Mouse (Mus musculus) 3T3-L1 (cell line): ENCODE results near the gene Heatr3.

Experiments used
- DNase-seq: peaks from one replicate; pipeline ENCODE4 v3.0.0-alpha.2; 2015; ENCODE audit warnings: low read depth, low spot score

The Heatr3 gene

DNA sequence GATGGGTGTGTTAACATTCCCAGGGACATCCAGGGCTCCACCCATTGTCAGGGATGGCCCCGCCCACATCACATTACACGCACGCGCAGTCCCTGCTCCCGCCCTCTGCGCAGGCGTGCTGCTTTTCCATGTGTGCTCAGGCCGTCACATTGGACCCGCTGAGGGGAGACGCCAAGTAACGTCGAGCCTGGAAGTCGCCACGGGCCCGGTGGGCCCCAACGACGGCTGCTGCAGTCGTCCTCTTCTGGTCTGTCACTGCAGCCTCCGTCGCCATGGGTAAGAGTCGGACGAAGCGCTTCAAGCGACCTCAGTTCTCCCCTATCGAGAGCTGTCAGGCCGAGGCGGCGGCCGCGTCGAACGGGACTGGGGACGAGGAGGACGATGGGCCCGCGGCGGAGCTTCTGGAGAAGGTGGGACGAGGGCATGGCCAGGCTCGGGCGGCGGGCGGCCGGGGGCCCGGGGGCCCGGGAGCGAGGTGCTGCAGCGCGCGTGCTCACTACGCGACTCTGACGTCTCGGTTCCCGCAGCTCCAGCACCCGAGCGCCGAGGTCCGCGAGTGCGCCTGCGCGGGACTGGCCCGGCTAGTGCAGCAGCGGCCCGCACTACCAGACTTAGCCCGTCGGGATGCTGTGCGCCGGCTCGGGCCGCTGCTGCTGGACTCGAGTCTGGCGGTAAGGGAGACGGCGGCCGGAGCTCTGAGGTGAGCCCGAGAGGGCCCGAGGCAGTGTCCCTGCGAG lies at the start of gene Heatr3:
Gene Heatr3 (plus strand): TSS at position 108 of the 737 bp plus-strand sequence.
- DNase-seq: peak; percentile 98

DNA sequence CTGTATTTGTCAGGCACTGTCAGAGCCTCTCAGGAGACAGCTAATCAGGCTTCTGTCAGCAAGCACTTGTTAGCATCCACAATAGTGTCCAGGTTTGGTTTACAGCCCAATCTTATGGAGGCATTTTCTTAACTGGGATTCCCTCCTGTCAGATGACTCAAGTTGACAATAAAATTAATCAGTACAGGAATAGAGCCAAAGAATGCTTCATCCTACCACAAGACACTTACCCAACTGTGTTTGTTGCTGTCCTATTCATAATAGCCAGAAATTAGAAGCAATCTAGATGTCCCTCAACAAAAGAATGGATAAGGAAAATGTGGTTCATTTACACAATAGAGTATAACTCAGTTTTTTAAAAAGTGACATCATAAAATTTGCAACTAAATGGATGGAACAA lies 49.6 kb upstream of the Heatr3 start:
- peak; percentile 62 for DNase-seq

- DNase-seq: peak; percentile 54
Observed at GRCm38 (mm10) chr8:88091661-88092060, 46.0 kb upstream of the Heatr3 start.

DNA sequence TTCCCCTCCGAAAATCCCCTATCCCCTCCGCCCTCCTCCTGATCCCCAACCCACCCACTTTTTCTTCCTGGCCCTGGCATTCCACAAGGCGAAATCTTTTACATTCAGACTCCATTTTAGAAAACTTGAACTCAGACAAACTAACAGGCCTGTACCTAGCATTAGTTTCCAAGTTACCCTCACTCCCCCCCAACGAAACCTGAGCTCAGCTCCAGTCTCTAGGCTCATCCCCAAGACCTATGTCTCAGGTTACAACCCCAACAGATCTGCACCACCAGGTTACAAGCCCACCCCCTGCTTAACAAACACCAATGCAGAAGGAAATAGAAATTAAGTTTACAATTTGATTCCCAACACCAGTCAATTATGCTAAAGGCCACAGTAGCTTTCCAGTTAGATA lies 44.3 kb upstream of the Heatr3 start:
- DNase-seq: no peak

DNA sequence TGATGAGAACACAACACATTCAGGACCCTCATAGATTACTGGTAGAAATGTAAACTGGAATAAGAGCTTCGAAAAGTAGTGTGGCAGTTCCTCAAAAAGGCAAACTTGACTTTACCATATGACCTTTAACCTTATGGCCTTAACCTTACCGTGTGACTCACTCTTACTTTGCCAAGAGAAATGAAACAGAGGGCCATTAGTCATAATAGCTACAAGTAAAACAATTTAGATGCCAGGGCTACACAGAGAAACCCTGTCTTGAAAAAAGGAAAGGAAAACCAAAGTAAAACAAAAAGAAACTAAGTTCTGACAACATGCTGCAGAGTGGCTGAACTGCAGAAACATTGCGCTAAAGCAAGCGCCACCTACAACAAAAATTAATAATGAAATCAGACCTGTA lies 38.8 kb upstream of the Heatr3 start:
- DNase-seq: peak; percentile 74

DNA sequence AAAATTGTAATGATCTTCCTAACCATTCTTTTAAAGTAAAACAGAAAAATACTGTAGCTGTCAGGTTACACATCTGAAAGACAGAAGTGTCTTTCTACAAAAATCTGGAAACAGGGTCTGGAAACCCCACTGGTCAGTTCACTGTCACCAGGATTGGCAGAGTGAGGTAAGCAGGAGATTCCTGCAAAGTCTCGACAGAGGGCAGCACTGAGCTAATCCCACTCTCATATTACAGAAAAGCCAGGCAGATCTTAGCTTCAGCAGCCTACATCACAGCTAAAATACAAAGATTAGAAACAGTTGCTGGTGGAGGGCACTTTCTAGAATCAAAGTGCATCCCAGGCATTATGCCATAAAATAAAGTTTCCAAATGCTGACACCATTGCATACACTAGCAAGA lies 38.1 kb upstream of the Heatr3 start:
- peak; percentile 91 for DNase-seq

DNA sequence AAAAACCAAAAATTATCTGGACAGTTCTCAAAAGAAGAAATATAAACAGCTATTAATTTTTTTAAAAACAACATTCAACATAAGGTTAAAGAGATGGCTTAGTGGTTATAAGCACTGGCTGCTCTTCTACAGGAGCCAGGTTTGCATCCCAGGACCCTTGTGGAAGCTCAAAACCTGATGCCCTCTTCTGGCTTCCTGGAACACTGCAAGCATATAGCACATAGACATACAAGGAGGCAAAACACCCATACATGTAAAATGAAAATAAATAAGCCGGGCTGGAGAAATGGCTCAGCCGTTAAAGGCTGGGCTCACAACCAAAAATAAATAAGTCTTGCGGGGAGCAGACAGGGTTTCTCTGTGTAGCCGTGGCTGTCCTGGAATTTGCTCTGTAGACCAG lies 28.4 kb upstream of the Heatr3 start:
- no peak for DNase-seq

- peak; percentile 99 for DNase-seq
Observed at GRCm38 (mm10) chr8:88118456-88119036, 19.1 kb upstream of the Heatr3 start, which contains the start of gene Cnep1r1. Gene Cnep1r1, plus strand, starts transcription at chr8:88118769.

GRCm38 (mm10) chr8:88119076-88119475 lies 18.6 kb upstream of the Heatr3 start:
- DNase-seq: peak; percentile 36

- no peak for DNase-seq
Observed at GRCm38 (mm10) chr8:88124850-88125249, 12.8 kb upstream of the Heatr3 start.

GRCm38 (mm10) chr8:88129397-88129796 lies 8.3 kb upstream of the Heatr3 start:
- DNase-seq: no peak

DNA sequence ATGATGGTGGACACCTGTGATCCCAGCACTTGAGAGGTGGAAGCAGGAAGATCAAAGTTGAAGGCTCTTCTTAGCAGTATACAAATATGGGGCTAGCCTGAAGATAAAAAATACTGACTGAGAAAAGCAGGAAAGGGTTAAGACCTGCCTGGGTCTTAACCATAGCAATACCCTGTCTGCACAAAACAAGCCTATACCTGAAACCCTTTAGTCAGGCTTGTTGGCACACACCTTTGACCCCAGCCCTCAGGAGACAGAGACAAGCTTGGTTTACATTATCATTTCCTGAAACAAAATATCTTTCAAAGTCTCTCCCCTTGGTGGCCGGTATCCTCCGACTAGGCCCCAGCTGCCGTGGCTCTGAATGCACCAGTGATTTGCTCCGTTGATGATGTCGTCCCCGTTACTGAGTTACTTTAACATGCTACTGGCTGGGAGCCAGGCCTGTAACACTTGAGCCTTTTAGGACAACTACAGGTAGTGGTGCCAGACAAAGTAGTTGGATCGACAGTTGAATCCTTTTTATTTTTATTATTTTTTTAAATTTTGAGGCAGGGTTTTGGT lies 6.8 kb upstream of the Heatr3 start:
- no peak for DNase-seq

DNA sequence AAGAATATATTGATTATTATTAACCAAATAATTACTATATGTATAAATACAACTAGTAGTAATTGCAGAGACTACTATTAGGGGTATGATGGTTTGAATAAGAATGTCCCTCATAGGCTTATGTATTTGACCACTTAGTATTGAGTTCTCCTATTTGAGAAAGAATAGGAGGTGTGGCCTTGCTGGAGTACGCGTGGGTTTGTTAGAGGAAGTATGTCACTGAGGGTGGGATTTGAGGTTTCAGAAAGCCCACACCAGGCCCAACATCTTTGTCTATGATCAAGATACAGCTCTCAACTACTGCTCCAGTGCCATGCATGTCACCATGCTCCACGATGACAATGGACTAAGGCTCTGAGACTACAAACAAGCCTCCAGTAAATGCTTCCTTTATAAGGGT lies 1.6 kb downstream of the Heatr3 start:
- DNase-seq: no peak

DNA sequence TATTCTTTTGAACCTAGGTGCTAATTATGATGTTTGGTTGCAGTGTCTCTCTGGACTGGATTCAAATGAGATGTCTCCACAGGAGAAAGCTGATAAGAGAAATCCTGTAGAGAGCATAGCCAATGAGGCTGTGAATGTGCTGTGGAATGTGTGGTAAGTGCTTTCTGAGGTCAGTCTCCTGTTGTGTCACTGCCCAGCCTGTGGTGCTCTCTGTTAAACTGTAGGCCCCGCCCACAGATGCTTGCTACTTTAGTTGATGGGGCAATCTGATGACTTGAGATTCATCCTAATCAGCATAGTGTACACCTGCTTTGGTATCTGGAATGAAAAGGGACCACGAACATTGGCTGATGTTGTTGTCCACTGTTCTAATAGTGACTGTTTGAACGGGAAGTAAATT lies 4.0 kb downstream of the Heatr3 start:
- peak; percentile 30 for DNase-seq

DNA sequence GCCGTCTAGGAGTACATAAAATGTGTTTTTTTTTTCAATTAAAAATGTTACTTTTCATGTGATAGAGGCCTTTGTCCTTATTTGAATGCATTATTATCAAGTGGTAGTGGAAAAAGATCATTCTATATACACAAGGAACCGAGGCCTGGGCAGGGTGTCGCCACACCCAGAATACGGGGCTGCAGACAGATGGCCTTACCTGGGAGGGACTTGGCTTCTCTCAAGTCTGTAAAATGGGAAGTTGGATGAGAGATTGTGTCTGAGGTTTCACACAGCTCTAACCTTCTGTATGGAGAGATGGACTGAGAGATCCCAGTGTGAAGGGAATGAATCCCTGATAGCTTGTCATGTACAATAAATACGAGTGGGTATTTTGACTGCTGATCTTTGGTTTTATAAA lies 6.4 kb downstream of the Heatr3 start:
- DNase-seq: no peak

DNA sequence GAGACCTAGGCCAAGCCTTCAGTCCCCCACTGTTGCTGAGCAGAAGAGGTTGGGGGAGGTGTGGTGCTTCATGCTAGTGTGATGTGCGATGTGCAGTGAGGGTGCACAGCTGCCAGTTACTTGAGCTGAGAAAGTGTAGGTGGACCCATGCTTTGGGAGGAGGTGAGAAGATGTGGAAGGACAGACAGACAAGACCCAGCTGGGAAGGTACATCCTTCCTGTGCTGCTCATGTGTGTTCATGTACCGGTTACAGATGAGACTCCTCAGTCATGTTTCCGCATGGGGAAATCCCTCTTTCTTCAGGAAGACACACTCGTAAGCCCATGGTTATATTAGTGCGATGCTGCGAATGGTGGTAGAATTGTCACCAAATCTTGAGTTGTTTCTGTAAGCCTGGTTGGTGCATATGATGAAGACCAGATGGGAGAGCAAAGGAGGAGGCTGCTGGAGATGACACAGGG lies 13.3 kb downstream of the Heatr3 start:
- no peak for DNase-seq

GRCm38 (mm10) chr8:88160237-88160995 lies 22.8 kb downstream of the Heatr3 start:
- peak; percentile 37 for DNase-seq

- DNase-seq: peak; percentile 93
Observed at GRCm38 (mm10) chr8:88161439-88161838, 23.8 kb downstream of the Heatr3 start.

DNA sequence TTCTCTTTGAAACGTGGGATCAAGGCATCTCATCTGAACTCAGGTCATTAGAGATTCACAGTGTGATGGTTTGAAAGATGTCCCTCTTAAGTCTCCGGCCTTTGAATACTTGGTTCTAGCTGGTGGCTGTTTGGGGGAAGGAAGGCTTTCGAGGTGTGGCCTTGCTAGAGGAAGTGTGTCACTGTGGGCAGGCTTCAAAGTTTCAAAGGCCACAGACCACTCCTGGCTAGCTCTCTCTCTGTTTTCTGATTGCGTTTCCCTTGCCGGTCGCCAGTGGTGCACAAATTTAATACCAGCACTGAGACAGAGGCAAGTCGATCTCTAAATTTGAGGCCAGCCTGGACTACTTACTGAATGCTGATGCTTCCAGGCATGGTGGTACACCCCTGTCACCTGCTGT lies 37.6 kb downstream of the Heatr3 start:
- no peak for DNase-seq

DNA sequence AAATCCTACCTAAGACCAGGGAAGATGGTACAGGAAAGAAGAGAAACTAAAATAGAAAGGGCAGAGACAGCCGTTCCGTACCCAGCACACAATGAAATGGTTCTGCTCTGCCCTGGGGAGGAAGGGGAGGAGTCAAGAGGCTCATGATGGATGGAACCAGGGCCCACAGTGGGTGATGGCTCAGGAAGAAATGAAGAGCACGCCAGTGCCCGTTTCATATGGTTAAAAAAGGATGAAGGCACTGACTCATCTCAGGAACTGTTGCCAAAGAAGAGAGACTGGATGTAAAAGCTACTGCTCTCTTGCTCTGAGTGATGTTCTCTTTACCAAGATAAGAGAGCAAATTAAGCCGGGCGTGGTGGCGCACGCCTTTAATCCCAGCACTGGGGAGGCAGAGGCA lies 39.6 kb downstream of the Heatr3 start:
- DNase-seq: peak; percentile 59

DNA sequence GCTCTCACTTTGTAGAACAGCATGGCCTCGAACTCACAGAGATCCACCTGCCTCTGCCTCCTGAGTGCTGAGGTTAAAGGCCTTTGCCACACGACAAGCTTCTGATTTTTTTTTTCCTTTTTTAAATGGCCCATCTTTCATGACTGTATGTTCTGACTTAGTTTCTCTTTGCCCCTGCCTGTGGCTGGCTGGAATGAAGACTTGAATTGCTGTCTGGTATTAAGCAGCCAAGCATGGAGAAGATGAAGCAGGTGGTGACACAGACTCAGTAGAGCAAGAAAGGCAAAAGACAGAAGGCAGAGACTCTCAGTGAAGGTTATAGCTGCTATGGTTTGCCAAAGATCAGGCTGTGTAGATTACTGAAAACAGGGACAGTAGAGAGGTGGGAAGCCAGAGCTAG lies 45.5 kb downstream of the Heatr3 start:
- DNase-seq: no peak

- no peak for DNase-seq
Observed at GRCm38 (mm10) chr8:88184914-88185313, 47.3 kb downstream of the Heatr3 start.
